Mouse (Mus musculus) fat pad, adult 2 months (tissue): Measurements from ENCODE around the gene Maz.

Experiments used
- DNase-seq: peaks from one replicate; pipeline ENCODE4 v3.0.0-alpha.2; 2011; ENCODE audit warnings: low read depth, low spot score; ENCODE audit errors: extremely low read depth

Maz gene

GRCm38 (mm10) chr7:127008239-127009019 is 18.4 kb downstream of the Maz start:
- no peak for DNase-seq

- DNase-seq, result no peak
Measured at GRCm38 (mm10) chr7:127007313-127008024, 19.4 kb downstream of the Maz start.

DNA sequence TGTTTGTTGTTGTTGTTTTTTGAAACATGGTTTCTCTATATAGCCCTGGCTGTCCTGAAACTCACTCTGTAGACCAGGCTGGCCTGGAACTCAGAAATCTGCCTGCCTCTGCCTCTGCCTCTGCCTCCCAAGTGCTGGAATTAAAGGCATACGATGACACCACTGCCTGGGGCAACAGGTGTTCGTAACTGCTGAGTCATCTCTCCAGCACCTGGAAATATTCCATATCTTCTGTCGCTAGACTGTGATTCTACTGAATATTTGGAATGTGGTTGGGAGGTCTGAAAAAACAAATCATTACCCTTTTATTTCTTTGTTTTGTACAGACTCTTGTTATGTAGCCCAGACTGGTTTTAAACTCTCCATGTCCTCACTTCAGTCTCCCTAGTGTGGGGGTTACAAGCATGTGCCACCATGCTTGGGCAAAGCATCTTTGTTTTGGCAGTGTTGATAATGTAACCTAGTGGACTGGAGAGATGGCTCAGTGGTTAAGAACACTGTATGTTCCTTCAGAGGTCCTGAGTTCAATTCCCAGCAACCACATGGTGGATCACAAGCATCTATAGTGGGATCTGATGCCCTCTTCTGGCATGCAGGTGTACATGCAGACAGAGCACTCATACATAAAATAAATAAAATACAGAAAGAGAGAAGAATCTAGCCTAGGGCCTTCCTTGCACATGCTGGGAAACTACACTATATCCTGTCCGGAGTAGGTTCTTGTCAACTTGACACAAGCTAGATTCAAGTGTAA is 22.5 kb downstream of the Maz start:
- DNase-seq, result no peak

GRCm38 (mm10) chr7:127003620-127004019 is 23.2 kb downstream of the Maz start:
- DNase-seq, result no peak

DNA sequence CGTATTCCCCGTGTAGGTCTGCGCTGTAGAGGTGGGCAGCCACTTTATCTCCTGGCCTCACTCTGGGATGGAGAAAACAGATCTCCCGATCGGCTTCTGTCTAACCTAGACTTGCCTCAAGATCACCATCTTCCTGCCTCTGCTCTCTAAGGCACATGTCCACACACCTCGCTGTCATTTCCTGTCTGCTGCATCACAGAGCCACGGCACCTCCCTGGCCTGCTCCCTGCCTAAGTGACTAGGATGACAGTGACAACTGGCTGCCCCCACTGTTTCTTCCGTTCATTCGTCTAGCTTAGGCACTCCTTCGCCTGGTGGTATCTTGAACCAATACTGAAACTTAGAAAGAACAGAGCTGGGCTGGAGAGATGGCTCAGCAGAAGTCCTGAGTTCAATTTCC is 27.3 kb downstream of the Maz start:
- DNase-seq, result no peak

DNA sequence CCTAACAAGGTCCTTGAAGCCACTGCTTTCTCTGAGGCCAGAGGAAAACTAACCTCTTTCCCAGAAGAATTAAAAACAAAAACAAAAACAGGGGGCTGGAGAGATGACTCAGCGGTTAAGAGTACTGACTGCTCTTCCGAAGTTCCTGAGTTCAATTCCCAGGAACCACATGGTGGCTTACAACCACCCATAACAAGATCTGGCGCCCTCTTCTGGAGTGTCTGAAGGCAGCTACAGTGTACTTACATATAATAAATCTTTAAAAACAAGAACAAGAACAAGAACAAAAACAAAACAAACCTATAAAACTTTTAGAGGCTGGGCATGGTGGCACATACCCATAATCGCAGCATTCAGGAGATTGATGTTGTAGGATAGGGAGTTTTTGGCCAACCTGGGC is 30.4 kb downstream of the Maz start:
- no peak for DNase-seq

DNA sequence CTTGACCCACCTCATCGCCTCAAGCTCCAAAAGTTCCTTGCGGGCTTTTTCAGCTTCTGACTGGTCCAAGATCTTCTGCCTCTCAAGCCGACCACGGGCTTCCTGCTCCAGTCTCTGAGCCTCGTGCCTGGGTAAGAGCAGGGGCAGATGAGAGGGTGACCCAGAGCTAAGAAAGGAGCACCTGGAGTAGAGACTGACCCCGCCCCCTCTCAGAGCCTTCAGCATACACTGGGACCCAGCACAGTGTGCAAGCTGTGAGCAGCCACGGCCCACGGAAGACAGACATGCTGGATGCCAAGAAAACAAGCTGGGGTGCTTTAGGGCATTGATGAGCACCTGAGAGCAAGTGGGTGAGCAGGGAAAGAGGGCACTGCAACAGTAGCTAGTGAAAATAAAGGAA is 38.0 kb downstream of the Maz start:
- no peak for DNase-seq

DNA sequence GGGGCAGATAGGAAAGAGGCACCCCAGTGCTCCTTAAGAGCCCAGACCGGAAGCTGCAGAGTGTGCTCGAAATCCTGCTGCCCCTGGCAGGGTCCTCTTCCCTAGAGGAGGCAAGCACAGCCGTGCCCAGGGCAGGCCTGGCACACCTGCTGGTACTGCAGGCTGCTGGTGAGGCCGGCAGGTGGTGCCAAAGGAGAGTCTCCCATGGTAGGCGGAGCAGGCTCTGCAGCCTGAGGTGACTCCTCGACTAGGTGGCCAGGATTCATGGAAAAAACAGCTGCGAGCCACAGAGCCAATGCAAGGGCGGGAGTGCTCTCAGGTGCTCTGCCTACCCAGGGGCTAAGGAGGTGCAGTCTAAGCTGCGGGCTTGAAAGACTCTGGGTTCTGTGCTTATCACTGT is 40.5 kb downstream of the Maz start:
- DNase-seq, result no peak

- DNase-seq, result no peak
Measured at GRCm38 (mm10) chr7:126984667-126985444, 42.0 kb downstream of the Maz start.

DNA sequence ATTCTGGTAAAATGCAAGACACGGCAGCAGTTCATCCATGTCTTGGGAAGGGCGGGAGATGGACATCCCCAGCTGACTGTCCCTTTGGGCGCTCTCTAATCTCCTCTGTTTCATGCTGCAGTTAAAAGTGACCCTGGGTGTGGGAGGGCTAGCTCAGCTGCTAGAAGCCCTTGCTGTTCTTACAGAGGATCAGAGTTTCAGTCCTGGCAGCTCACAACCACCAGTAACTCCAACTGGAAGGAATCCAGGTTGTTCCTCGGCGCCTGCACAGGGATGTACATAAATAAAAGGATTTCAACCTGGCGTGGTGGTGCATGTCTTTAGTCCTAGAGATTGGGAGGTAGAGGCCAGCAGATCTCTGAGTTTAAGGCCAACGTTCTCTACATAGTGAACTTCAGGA is 43.7 kb downstream of the Maz start:
- DNase-seq, result peak; percentile 67

GRCm38 (mm10) chr7:126982054-126982453 is 44.8 kb downstream of the Maz start:
- no peak for DNase-seq

GRCm38 (mm10) chr7:126981601-126982000 is 45.2 kb downstream of the Maz start:
- no peak for DNase-seq

GRCm38 (mm10) chr7:126978841-126979240 is 48.0 kb downstream of the Maz start:
- no peak for DNase-seq

DNA sequence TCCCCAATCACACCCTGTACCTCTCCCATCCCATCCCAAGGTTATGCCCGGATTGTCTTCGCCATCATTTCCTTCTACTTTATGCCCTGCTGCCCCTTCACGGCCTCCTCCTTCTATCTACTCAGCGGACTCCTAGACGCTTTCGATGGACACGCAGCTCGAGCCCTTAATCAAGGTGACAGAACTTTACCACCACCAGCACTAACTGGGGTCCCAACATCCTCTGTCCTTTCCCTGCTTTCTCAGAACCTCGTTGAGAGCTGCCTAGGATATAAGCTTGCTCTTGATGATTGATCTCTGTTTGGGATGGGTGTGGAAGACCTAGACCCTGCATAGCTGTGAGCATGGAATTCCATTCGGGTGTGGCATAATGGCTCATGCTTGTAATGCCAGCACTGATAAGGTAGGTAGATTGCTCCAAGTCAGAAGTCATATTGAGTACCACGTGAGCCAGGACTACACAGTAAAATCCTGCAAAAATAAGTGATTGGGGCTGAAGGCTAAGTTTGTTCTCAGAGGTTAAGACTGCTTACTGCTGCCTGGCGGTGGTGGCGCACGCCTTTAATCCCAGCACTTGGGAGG is 49.9 kb downstream of the Maz start:
- DNase-seq, result no peak

- DNase-seq, result no peak
Measured at GRCm38 (mm10) chr7:126975950-126976866, 50.6 kb downstream of the Maz start, which contains the start of gene Cdiptos. TSS of gene Cdiptos (minus strand) at chr7:126976098.

GRCm38 (mm10) chr7:126975893-126975949 is 51.1 kb downstream of the Maz start, which contains the start of gene Cdipt:
TSS of gene Cdipt (plus strand) at chr7:126975914.
- DNase-seq, result no peak

- DNase-seq, result no peak
Measured at GRCm38 (mm10) chr7:126975493-126975892, 51.3 kb downstream of the Maz start.
